Comparison of ENCODE assay signal across 31 mouse cellular contexts in genomic region chr12:101987659-101988058, GRCm38 (mm10).
"Had no signal": no experiment of that assay in that cellular context is flagged by ENCODE, and none has a peak within 500 bp of the region (broad histone marks: within the 10 kb centered on the region; RNA-seq: fewer than 3 reads in every experiment).

No protein-coding gene starts in this region.

- H3K4me3 ChIP-seq: heart, embryonic 10.5 days; heart, embryonic 12.5 days; heart, embryonic 13.5 days; heart, embryonic 15.5 days; hindbrain, embryonic 10.5 days; hindbrain, embryonic 12.5 days; hindbrain, embryonic 13.5 days; hindbrain, embryonic 15.5 days; intestine, embryonic 15.5 days; kidney, embryonic 15.5 days; layer of hippocampus, adult 2 months; left cerebral cortex, adult 2 months had no signal

- H3K9ac ChIP-seq: heart, embryonic 12.5 days; heart, embryonic 13.5 days; heart, embryonic 15.5 days; hindbrain, embryonic 12.5 days; hindbrain, embryonic 13.5 days; hindbrain, embryonic 14.5 days; hindbrain, embryonic 15.5 days; intestine, embryonic 15.5 days; kidney, embryonic 15.5 days had no signal

- H3K27me3 ChIP-seq: heart, embryonic 12.5 days; heart, embryonic 13.5 days; heart, embryonic 15.5 days; hindbrain, embryonic 12.5 days; hindbrain, embryonic 13.5 days; hindbrain, embryonic 15.5 days; intestine, embryonic 15.5 days; kidney, embryonic 15.5 days had no signal

- H3K4me1 ChIP-seq: heart, embryonic 10.5 days; hindbrain, embryonic 10.5 days; hindbrain, embryonic 12.5 days; hindbrain, embryonic 13.5 days; hindbrain, embryonic 15.5 days; intestine, embryonic 15.5 days; kidney, embryonic 15.5 days had no signal

- H3K9me3 ChIP-seq: heart, embryonic 10.5 days; heart, embryonic 12.5 days; heart, embryonic 13.5 days; heart, embryonic 15.5 days; hindbrain, embryonic 10.5 days; hindbrain, embryonic 12.5 days; hindbrain, embryonic 13.5 days; hindbrain, embryonic 15.5 days; intestine, embryonic 15.5 days; kidney, embryonic 15.5 days had no signal

- H3K27ac ChIP-seq: heart, embryonic 10.5 days; heart, embryonic 13.5 days; heart, embryonic 15.5 days; hindbrain, embryonic 10.5 days; hindbrain, embryonic 12.5 days; hindbrain, embryonic 13.5 days; hindbrain, embryonic 14.5 days; hindbrain, embryonic 15.5 days; hindbrain, postnatal 0 days; intestine, embryonic 15.5 days; kidney, embryonic 15.5 days; kidney, postnatal 0 days; layer of hippocampus, adult 2 months; left cerebral cortex, adult 2 months had no signal

- DNase-seq: heart, postnatal 10 days; heart, postnatal 14 days; heart, postnatal 36 days; heart, postnatal 4 days; kidney, adult 11 months; kidney, adult 18-20 months; kidney, adult 2 months; kidney, adult 8-10 months; kidney, adult 9 months; kidney, postnatal 10 days; kidney, postnatal 14 days; kidney, postnatal 25 days; kidney, postnatal 36 days; kidney, postnatal 4 days; layer of hippocampus, adult 9-11 months; layer of hippocampus, postnatal 36 days had no signal
